Mouse (Mus musculus) bone marrow macrophage, adult 2 months (primary cell): Measurements from ENCODE around the gene Nkain2.

ENCODE experiments used
- CTCF ChIP-seq: IDR thresholded peaks from 2 replicates; pipeline ENCODE4 v1.5.1; 2012; ENCODE audit warnings: low read depth, mild to moderate bottlenecking, low read length, moderate library complexity
- POLR2A ChIP-seq: IDR thresholded peaks from 2 replicates; pipeline ENCODE4 v1.6.1; 2012; ENCODE audit warnings: mild to moderate bottlenecking, low read depth, low read length, borderline replicate concordance

- TF ChIP-seq CTCF (no peak), POLR2A (no peak)
Measured at GRCm38 (mm10) chr10:31827041-31827440, 1063.2 kb downstream of the Nkain2 start.
